Mouse (Mus musculus): ENCODE measurements around the gene Mfsd11.
"Not testable (repeated sequence)": the region's sequence is repeated elsewhere in the genome, so short reads cannot be mapped to it uniquely, and the experiment has no call there.

Gene Mfsd11

DNA sequence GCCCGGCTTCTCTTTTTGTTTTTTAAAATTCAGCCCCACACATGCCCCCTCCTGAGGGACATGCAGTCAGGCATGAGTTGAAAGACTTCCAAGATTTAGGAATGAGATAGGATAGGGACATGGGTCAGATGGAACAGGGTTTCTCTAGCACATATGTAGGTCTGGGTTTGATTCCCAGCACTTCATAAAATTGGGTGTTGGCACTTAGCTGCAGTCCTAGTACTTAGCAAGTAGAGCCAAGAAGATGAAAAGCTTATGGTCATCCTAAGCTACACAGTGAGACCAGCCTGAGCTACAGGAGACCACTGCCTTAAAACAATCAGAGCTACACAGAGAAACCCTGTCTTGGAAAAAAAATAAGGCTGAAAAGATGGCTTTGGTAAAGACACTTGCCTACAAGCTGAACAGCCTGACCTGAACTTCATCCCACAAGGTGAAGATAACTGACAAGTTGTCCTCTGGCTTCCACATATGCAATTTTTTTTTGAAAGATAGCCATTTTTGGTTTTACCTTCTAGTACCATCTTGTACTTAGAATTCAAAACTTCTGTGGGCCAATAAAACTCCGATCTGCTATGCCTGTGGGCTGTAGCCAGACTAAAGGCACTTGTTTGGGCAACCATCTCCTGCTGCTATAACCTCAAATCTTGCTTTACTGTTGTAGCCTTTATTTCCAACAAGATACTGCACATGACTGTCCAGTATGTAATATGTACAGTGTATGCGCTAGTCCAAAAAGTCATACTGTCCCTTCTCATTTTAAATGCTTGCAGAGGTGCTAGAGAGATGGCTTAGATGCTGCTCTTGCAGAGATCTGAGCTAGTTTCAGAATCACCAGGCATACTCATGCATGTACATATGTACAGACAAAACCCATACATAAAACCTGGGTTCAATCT lies 4.8 kb upstream of the Mfsd11 start:
- in situ Hi-C loops (cut with MboI; ENCODE audit: low sequenced_read_pairs): no loop called here

DNA sequence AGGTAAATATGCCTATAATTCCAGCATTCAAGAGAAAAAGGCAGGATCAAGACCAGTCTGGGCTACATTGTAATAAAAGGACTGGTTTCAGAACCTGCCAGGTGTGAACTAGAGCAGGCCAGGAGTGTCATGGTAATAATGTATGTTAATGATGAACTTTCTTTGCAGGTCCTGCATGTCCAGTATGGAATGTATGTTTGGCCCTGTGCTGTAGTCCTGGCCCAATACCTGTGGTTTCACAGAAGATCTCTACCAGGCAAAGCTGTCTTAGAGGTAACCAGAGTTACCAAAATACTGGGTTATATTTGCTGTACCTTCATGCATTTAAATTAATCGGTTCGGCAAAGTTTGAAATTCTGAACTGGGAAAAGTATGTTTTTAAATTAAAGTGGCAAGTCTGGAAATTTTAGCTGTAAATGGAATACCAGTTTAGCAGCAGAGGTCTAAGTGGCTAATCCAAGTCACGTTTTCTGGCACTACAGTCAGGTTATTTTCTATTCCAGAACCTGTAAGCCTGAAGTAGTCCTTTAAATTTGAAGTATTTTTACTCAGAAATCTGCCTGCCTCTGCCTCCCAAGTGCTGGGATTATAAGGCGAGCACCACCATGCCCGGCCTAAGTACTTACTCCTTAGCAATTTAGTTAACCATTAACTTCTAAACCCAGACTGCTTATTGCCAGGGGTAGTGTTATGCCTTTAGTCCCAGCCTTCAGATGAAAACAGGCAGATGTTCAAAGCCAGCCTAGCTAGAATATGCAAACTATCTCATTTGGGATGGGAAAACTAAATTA lies 4.0 kb upstream of the Mfsd11 start:
- in situ Hi-C loops (cut with MboI; ENCODE audit: low sequenced_read_pairs): no loop called here

DNA sequence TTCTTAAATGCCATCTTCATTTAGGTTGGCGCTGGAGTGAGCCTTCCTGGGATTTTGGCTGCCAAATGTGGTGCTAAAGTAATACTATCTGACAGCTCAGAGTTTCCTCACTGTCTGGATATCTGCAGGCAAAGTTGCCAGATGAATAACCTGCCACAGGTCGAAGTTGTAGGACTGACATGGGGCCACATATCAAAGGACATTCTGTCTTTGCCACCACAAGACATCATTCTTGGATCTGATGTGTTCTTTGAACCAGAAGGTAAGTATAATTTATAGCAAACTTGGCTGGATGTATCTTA lies 3.4 kb upstream of the Mfsd11 start:
- in situ Hi-C loops (cut with MboI; ENCODE audit: low sequenced_read_pairs): not testable (repeated sequence)

GRCm38 (mm10) chr11:116849587-116849986 lies 2.7 kb upstream of the Mfsd11 start:
- in situ Hi-C loops (cut with MboI; ENCODE audit: low sequenced_read_pairs): no loop called here

GRCm38 (mm10) chr11:116850085-116850484 lies 2.2 kb upstream of the Mfsd11 start:
- in situ Hi-C loops (cut with MboI; ENCODE audit: low sequenced_read_pairs): no loop called here

- in situ Hi-C loops (cut with MboI; ENCODE audit: low sequenced_read_pairs): no loop called here
Observed at GRCm38 (mm10) chr11:116850833-116851477, 1.3 kb upstream of the Mfsd11 start.

DNA sequence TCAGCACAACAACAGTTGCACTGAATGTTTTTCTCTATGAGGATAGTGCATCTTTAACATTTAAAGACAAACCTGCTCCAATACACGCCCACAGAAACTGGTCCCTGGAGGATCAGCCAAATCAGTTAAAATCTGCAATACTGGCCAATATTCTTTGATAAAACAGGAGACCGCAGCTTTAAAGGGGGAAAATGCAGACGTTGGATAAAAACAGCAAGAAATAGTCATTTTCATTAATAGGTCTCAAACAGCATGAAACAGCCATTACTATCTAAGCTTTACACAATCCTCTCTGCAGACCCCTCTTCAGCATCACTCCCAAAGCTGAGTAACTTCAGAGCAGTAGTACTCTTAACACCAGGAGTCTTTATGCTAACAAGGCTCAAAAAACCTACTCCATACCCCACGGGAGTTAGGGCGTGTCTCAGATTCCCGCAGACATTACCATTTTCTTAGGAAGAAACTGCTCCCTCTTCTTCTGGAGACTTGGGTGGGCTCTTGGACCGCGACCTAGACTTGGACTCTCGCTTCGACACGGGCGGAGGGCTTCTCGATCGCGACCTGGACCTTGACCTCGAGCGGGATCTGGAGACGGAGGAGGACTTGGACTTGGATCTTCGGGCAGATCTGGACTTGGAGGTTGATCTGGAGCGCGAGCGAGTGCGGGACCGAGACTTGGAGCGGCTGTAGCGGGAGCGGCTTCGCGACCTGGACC lies 507 bp upstream of the Mfsd11 start:
- in situ Hi-C loops (cut with MboI; ENCODE audit: low sequenced_read_pairs): no loop called here

- in situ Hi-C loops (cut with MboI; ENCODE audit: low sequenced_read_pairs): no loop called here
Observed at GRCm38 (mm10) chr11:116852891-116853511, 761 bp downstream of the Mfsd11 start, which contains the start of gene Srsf2. Gene Srsf2 (minus strand): TSS chr11:116853094.

DNA sequence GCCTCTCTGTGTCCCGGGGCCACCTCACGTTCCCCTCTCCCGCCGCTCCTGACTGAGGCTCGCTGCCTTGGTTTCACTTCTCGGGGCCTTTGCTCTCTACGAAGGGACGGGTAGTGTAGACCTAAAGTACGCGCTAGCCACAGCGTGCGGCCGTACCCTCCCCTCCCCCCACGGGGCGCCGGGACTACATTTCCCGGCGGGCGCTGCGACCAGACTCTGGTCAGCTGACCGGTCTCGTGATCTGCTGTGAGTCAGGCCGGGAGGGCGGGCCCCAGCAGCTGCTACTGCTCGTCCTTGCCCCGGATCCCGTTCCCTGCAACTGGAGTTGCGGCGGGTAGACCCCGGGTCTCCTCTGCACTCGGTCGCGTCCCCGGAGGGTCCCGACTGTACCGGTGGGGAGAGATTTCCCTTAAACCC lies 1.3 kb downstream of the Mfsd11 start:
- in situ Hi-C loops (cut with MboI; ENCODE audit: low sequenced_read_pairs): no loop called here

DNA sequence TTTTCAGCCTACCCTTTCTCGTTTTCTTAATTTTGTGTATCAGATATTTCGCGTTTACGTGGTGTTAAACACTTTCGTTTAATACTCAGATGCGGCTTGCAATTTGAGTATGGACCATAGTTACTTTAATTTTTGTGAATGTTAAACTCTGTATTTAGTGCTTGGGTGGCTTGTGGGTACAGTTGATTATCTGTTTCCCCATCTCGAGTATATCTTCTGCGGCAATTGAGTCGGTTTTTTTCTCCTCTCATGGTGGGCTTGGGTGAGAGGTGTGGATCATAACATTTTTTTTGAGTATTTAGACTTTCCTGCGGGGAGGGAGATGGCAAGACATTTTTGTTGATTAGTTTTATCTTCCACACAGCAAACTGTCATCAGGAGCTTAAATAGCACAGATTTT lies 2.0 kb downstream of the Mfsd11 start:
- in situ Hi-C loops (cut with MboI; ENCODE audit: low sequenced_read_pairs): no loop called here

DNA sequence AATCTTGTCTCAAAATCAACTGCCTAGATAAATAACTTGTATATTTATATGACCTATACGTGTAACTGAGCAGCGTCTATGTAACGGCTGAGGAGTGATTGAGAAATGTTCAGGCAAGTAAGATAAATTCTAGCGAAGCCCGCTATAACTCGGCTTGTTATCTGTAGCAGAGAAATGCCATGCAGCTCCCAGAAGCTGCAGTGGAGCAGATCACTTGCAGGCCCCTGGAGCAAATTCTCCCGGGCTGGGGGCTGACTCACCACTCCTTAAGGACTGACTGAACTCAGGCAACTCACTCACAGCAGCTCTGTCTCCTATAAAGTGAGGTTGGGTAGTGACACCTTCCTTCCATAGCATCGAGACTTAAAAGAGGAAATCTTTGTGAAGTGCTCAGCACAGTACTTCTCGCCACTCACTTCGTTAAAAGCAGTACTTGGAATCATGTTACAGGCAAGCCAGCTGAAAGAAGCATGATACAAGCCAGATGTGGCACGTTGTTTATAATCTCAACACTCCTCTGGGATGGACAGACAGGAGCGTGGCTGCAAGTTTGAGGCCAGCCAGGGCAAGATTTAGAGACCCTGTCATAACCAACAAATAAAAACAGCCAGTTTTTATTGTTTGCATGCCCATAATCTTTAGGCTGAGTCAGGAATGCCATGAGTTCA lies 5.1 kb downstream of the Mfsd11 start:
- in situ Hi-C loops (cut with MboI; ENCODE audit: low sequenced_read_pairs): no loop called here

- in situ Hi-C loops (cut with MboI; ENCODE audit: low sequenced_read_pairs): no loop called here
Observed at GRCm38 (mm10) chr11:116864444-116864843, 12.2 kb downstream of the Mfsd11 start.

- in situ Hi-C loops (cut with MboI; ENCODE audit: low sequenced_read_pairs): no loop called here
Observed at GRCm38 (mm10) chr11:116865945-116866585, 13.8 kb downstream of the Mfsd11 start.

DNA sequence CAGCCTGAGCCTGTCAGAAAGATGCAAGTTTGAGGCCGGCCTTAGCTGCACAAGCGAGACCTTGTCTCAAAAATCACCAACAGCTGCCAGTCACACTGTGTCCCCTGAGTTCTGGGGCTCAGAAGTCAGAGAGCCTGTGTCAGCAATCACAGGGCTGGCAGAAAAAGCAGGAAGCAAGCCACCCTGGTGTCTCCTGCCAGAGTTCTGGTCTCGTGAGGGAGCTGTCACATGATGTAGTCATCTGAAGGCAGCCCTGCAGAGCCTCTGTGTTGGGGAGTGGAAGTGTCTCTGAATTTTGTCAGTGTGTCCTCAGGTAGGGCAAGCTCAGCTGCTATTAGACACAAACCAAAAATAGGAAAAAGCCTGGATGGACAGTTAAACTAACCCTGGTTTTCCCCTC lies 15.9 kb downstream of the Mfsd11 start:
- in situ Hi-C loops (cut with MboI; ENCODE audit: low sequenced_read_pairs): no loop called here

DNA sequence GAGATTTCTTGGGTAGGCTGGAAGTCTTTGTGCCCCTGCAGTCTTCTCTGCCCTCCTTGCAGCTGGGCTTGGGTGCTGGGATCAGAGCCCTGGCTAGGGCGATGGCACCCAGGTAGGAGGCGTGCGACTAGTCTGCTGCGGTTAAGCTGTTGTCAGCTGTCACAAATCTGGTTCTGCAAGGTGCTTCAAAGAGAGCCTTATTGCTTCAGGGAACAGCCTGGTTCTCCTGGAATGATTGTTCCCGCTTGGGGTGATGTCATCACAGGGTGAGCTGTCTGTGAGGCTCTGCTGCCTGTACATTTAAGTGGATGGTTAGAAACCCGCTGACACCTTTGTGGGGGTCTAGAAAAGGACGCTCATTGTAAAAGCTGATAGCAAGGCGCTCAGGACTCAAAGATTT lies 17.0 kb downstream of the Mfsd11 start:
- in situ Hi-C loops (cut with MboI; ENCODE audit: low sequenced_read_pairs): no loop called here

DNA sequence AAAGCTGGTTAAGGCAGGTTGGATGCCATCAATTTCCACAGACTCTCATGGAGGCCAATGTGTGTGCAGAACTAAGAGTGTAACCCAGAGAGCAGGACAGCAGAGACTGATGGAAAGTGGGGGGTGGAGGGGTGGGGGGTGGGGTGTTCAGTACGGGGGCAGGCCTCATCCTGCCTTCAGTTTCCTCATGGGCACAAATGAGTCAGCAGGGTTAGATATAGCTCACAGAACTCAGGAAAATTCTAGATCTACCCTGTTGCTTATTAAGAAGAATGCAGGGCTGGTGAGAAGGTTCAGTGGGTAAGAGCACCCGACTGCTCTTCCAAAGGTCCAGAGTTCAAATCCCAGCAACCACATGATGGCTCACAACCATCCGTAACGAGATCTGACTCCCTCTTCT lies 17.4 kb downstream of the Mfsd11 start:
- in situ Hi-C loops (cut with MboI; ENCODE audit: low sequenced_read_pairs): no loop called here

GRCm38 (mm10) chr11:116871538-116871937 lies 19.3 kb downstream of the Mfsd11 start:
- in situ Hi-C loops (cut with MboI; ENCODE audit: low sequenced_read_pairs): no loop called here

- in situ Hi-C loops (cut with MboI; ENCODE audit: low sequenced_read_pairs): no loop called here
Observed at GRCm38 (mm10) chr11:116873987-116874386, 21.7 kb downstream of the Mfsd11 start.

DNA sequence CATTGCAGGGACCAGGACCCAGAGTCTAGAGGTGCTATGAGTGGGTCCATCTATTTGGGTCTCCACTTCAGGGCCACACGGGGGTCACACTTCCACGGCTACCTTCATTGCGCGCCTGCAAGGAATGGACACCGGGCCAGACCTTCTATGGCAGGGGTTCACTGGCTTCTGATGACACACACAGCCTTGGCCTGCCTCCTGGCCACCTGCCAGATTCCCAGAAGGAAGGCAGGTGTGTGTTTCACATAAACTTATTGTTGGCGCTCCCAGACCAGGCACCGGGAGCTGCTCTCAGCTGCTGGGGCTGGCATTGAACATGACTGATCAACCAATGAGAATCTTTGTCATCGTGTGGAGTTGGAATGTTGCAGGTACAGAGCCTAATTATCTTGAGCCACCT lies 26.2 kb downstream of the Mfsd11 start:
- in situ Hi-C loops (cut with MboI; ENCODE audit: low sequenced_read_pairs): loop anchor here (25.0 kb wide), 1 partner anchor 309 kb away; the partner anchor contains the start of gene Sept9

All from CH12F3 (cell line).